Mouse (Mus musculus) E14TG2a.4 (cell line): ENCODE measurements at regions not wholly inside any gene's neighbourhood (a gene's known extent, or its start where the extent isn't known, plus 50 kb on each side); places are given as distances from the start of the nearest gene placed in this dataset.

Source experiments
- H3K27me3 ChIP-seq: 2 replicates; pipeline ENCODE4 v1.6.1; 2014; ENCODE audit warnings: low read length, control low read depth; ENCODE audit not compliant: insufficient read depth
- H3K36me3 ChIP-seq: 2 replicates; pipeline ENCODE4 v1.6.1; 2014; ENCODE audit warnings: low read length, control low read depth; ENCODE audit not compliant: insufficient read depth
- H3K4me1 ChIP-seq: replicated peaks from 2 replicates; pipeline ENCODE4 v1.6.1; 2014; ENCODE audit warnings: low read depth, low read length, control low read depth
- H3K4me3 ChIP-seq: replicated peaks from 2 replicates; pipeline ENCODE4 v1.5.1; 2014; ENCODE audit warnings: mild to moderate bottlenecking, low read length
- H3K9me3 ChIP-seq: 2 replicates; pipeline ENCODE4 v1.6.1; 2014; ENCODE audit warnings: low read length, control low read depth
- CTCF ChIP-seq: conservative IDR thresholded peaks from 2 replicates; pipeline ENCODE4 v1.5.1; 2014; ENCODE audit warnings: low read length
- NANOG ChIP-seq: IDR thresholded peaks from 2 replicates; pipeline ENCODE4 v1.6.1; 2014; ENCODE audit warnings: borderline replicate concordance, low read length, mixed read lengths
- POU5F1 ChIP-seq: IDR thresholded peaks from 2 replicates; pipeline ENCODE4 v1.6.1; 2014; ENCODE audit warnings: low read length, borderline replicate concordance

- peaks cover 6% of the 10 kb centered on the region for H3K9me3 ChIP-seq
- no peaks in the 10 kb centered on the region for H3K36me3 ChIP-seq
- peak overlapping the region; percentile 51 for H3K4me3 ChIP-seq
- TF ChIP-seq POU5F1: no peak
- TF ChIP-seq NANOG: no peak
- TF ChIP-seq CTCF: no peak
- peaks cover 5% of the 10 kb centered on the region for H3K27me3 ChIP-seq
- peaks cover 56% of the 10 kb centered on the region for H3K4me1 ChIP-seq
Observed at GRCm38 (mm10) chr6:67129626-67130025, 92.4 kb upstream of the Gadd45a start.

- Histone ChIP-seq H3K4me3 (peak overlapping the region; percentile 51), H3K4me1 (peaks cover 63% of the 10 kb centered on the region)
- TF ChIP-seq NANOG: no peak
- no peak for TF ChIP-seq POU5F1
- no peak for TF ChIP-seq CTCF
Observed at GRCm38 (mm10) chr6:67128503-67129463, 91.5 kb upstream of the Gadd45a start.

GRCm38 (mm10) chr6:67127727-67128126 is 90.5 kb upstream of the Gadd45a start:
- Histone ChIP-seq H3K27me3 (peaks cover 5% of the 10 kb centered on the region), H3K36me3 (no peaks in the 10 kb centered on the region), H3K4me1 (peaks cover 73% of the 10 kb centered on the region), H3K9me3 (peaks cover 6% of the 10 kb centered on the region), H3K4me3 (no peak overlapping the region)
- TF ChIP-seq NANOG (no peak), POU5F1 (no peak), CTCF (no peak)

More at GRCm38 (mm10) chr6:67128503-67129463, 91.5 kb upstream of the Gadd45a start:
- H3K9me3 ChIP-seq: peaks cover 6% of the 10 kb centered on the region
- no peaks in the 10 kb centered on the region for H3K36me3 ChIP-seq
- H3K27me3 ChIP-seq: peaks cover 5% of the 10 kb centered on the region

- Histone ChIP-seq H3K36me3 (no peaks in the 10 kb centered on the region), H3K4me1 (peaks cover 75% of the 10 kb centered on the region), H3K9me3 (no peaks in the 10 kb centered on the region), H3K4me3 (0 out of 2 replicates have a peak overlapping the region, but pooled peaks have one; percentile 14), H3K27me3 (peaks cover 5% of the 10 kb centered on the region)
- no peak for TF ChIP-seq CTCF
- no peak for TF ChIP-seq NANOG
- no peak for TF ChIP-seq POU5F1
Observed at GRCm38 (mm10) chr6:67125715-67126312, 88.6 kb upstream of the Gadd45a start.

GRCm38 (mm10) chr6:67124089-67124488 is 86.8 kb upstream of the Gadd45a start:
- no peaks in the 10 kb centered on the region for H3K9me3 ChIP-seq
- TF ChIP-seq CTCF (no peak), POU5F1 (no peak), NANOG (no peak)
- H3K36me3 ChIP-seq: no peaks in the 10 kb centered on the region
- no peak overlapping the region for H3K4me3 ChIP-seq
- H3K4me1 ChIP-seq: peaks cover 59% of the 10 kb centered on the region
- H3K27me3 ChIP-seq: no peaks in the 10 kb centered on the region

- Histone ChIP-seq H3K4me1 (peaks cover 55% of the 10 kb centered on the region), H3K4me3 (no peak overlapping the region), H3K27me3 (no peaks in the 10 kb centered on the region), H3K9me3 (no peaks in the 10 kb centered on the region), H3K36me3 (no peaks in the 10 kb centered on the region)
- no peak for TF ChIP-seq NANOG
- no peak for TF ChIP-seq CTCF
- no peak for TF ChIP-seq POU5F1
Observed at GRCm38 (mm10) chr6:67123071-67123470, 85.8 kb upstream of the Gadd45a start.

GRCm38 (mm10) chr6:67116306-67116705 is 79.0 kb upstream of the Gadd45a start:
- Histone ChIP-seq H3K9me3 (no peaks in the 10 kb centered on the region), H3K36me3 (peaks cover 7% of the 10 kb centered on the region), H3K27me3 (no peaks in the 10 kb centered on the region), H3K4me1 (peaks cover 62% of the 10 kb centered on the region), H3K4me3 (no peak overlapping the region)
- no peak for TF ChIP-seq NANOG
- TF ChIP-seq POU5F1: no peak
- no peak for TF ChIP-seq CTCF
